Mouse (Mus musculus): Measurements from ENCODE around the gene Sdc1.

DNA sequence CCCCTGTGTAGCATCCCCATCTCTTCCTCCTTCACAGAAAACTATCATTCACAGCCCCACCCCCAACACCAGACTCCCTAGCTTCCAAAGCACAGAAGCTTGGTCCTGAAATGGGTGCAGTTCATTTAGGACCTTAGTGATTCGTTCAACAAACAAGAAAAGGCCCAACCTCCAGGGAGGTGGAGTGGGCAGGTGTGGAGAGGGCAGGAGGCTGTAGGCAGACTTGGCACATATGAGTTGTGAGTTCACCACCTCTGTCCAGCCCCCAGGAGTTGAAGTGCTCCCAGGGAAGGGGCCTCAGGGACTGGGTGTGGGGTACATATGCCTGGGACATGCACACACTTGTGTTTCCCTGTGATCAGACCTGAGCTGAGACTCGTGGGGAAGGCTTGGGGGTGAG, 39.8 kb downstream of the Sdc1 start:
- TF ChIP-seq POLR2A (IDR thresholded peaks at IDR 0.05; ENCODE audit: borderline replicate concordance, low read depth, low read length) (no peak), CTCF (IDR thresholded peaks at IDR 0.05; ENCODE audit: low read depth, low read length) (no peak)

Measured in bone marrow macrophage, adult 2 months (primary cell).